Mouse (Mus musculus) adrenal gland, adult 18-20 months (tissue): ENCODE measurements at regions not wholly inside any gene's neighbourhood (a gene's known extent, or its start where the extent isn't known, plus 50 kb on each side); places are given as distances from the start of the nearest gene placed in this dataset.

Experiments used
- DNase-seq, 2 experiments: peaks; one replicate each; pipeline ENCODE4 v3.0.0; 2021 to 2022; ENCODE audit warnings: low spot score in 2 of 2

- no peak for DNase-seq
Observed at GRCm38 (mm10) chr15:51254143-51254542, 2630.6 kb upstream of the Gm7489 start.

GRCm38 (mm10) chr15:51255203-51255615 lies 2629.5 kb upstream of the Gm7489 start:
- DNase-seq = no peak

- DNase-seq = no peak
Observed at GRCm38 (mm10) chr15:51256681-51257080, 2628.0 kb upstream of the Gm7489 start.

GRCm38 (mm10) chr15:51264599-51265163 lies 2620.0 kb upstream of the Gm7489 start:
- no peak for DNase-seq

GRCm38 (mm10) chr15:51265971-51266370 lies 2618.7 kb upstream of the Gm7489 start:
- no peak for DNase-seq

- DNase-seq = no peak
Observed at GRCm38 (mm10) chr15:51271632-51272312, 2612.9 kb upstream of the Gm7489 start.

GRCm38 (mm10) chr15:51285334-51285733 lies 2599.4 kb upstream of the Gm7489 start:
- no peak for DNase-seq

- no peak for DNase-seq
Observed at GRCm38 (mm10) chr15:51286352-51286751, 2598.4 kb upstream of the Gm7489 start.

GRCm38 (mm10) chr15:51288911-51289432 lies 2595.7 kb upstream of the Gm7489 start:
- DNase-seq = no peak

GRCm38 (mm10) chr15:51289916-51290315 lies 2594.8 kb upstream of the Gm7489 start:
- DNase-seq = no peak

GRCm38 (mm10) chr15:51291183-51291582 lies 2593.5 kb upstream of the Gm7489 start:
- DNase-seq = no peak

- DNase-seq = no peak
Observed at GRCm38 (mm10) chr15:51296841-51297240, 2587.9 kb upstream of the Gm7489 start.

- no peak for DNase-seq
Observed at GRCm38 (mm10) chr15:51318072-51318471, 2566.6 kb upstream of the Gm7489 start.

- DNase-seq = no peak
Observed at GRCm38 (mm10) chr15:51318760-51319159, 2565.9 kb upstream of the Gm7489 start.

- no peak for DNase-seq
Observed at GRCm38 (mm10) chr15:51320366-51320894, 2564.3 kb upstream of the Gm7489 start.

- DNase-seq = no peak
Observed at GRCm38 (mm10) chr15:51323284-51323683, 2561.4 kb upstream of the Gm7489 start.

GRCm38 (mm10) chr15:51324211-51324610 lies 2560.5 kb upstream of the Gm7489 start:
- DNase-seq = no peak

GRCm38 (mm10) chr15:51327702-51328101 lies 2557.0 kb upstream of the Gm7489 start:
- DNase-seq = no peak

GRCm38 (mm10) chr15:51336441-51336840 lies 2548.3 kb upstream of the Gm7489 start:
- DNase-seq = no peak

- no peak for DNase-seq
Observed at GRCm38 (mm10) chr15:51346301-51346700, 2538.4 kb upstream of the Gm7489 start.

- no peak for DNase-seq
Observed at GRCm38 (mm10) chr15:51363391-51363790, 2521.3 kb upstream of the Gm7489 start.

- no peak for DNase-seq
Observed at GRCm38 (mm10) chr15:51371162-51371561, 2513.5 kb upstream of the Gm7489 start.
